Mouse (Mus musculus): ENCODE measurements around the gene Rnf215. TPM values are rescaled to one million over a fixed set of nuclear protein-coding genes. Genes with fewer than 3 reads are reported as not detected.
"Not testable (repeated sequence)": the region's sequence is repeated elsewhere in the genome, so short reads cannot be mapped to it uniquely, and the experiment has no call there.

Rnf215 gene
- polyA plus RNA-seq, 1 experiment from 2014 or later, result 23.3 TPM

DNA sequence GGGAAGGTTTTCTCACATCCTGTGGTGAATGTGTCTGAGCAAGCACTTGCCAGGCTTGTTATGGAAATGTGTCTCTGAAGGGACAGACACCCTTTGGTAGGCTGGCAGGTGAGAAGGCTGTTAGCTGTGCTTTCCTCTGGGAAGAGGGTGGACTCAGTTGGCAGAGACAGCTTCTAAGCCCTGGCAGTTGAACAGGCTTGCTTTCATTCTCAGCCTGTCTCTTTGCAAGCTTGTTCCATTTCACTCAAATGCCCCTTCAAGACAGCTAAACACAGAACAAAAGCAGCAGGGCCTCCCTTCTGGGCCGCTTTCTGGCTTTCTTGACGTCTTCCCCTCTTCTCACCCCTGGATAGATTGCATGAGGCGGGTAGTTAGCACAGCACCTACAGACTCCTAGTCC, 35.6 kb upstream of the Rnf215 start:
- Histone ChIP-seq H3K4me1 (peaks cover 22% of the 10 kb centered on the region), H3K27me3 (ENCODE audit: low read depth, poor library complexity, severe bottlenecking) (no peaks in the 10 kb centered on the region), H3K4me3 (no peak overlapping the region), H3K9me3 (replicated peaks) (no peaks in the 10 kb centered on the region), H3K36me3 (no peaks in the 10 kb centered on the region), H3K27ac (no peak overlapping the region)
- 62% methylated on average over 3 of the region's 3 CpGs for WGBS
- DNase-seq (ENCODE audit: low spot score), result no peak

DNA sequence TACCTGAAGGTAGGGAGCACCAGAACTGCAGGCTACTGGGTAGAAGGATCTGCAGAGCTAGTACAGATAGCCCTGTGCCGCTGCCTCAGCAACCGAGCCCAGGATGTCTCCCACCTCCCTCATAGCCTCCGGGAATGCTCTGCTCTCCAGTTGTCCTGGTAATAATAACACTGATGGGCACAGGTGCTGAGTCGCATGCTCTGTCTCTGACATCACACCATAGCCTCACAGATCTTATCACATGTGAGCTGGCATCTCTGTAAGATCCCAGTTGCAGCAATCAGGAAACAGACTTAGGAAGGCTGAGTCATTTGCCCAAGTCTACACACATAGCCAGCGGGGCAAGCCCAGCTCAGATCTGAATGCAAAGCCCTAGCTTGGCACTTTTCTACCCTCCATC, 33.2 kb upstream of the Rnf215 start:
- no peak for DNase-seq (ENCODE audit: low spot score)
- Histone ChIP-seq H3K36me3 (no peaks in the 10 kb centered on the region), H3K27ac (no peak overlapping the region), H3K9me3 (replicated peaks) (no peaks in the 10 kb centered on the region), H3K27me3 (ENCODE audit: low read depth, poor library complexity, severe bottlenecking) (no peaks in the 10 kb centered on the region), H3K4me1 (peaks cover 8% of the 10 kb centered on the region), H3K4me3 (no peak overlapping the region)
- WGBS, result 88% methylated on average over 5 of the region's 5 CpGs

GRCm38 (mm10) chr11:4103522-4103921, 31.5 kb upstream of the Rnf215 start:
- H3K36me3 ChIP-seq, result no peaks in the 10 kb centered on the region
- whole genome bisulfite sequencing, result 86% methylated on average over 14 of the region's 14 CpGs
- no peak for DNase-seq (ENCODE audit: low spot score)

DNA sequence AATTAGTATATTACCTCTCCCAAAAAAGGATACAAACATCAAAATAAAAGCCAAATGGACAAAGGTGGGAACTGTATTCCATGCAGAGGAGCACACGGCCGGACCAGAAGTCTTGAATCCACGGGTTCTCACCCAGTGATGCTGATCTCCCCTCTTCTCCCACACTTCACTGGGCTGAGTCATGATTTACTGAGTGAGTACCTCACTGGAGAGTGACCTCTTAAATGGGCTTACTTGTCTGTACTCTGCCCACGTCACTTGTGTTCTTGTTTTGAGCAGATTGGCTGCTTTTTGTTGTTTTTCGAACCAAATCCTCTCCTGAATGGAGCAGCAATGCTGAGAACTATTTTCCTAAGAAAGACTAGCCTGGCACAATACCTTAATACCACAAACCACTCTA, 30.0 kb upstream of the Rnf215 start:
- H3K36me3 ChIP-seq, result no peaks in the 10 kb centered on the region
- no peak overlapping the region for H3K4me3 ChIP-seq
- no peaks in the 10 kb centered on the region for H3K9me3 ChIP-seq (replicated peaks)
- no peak for DNase-seq (ENCODE audit: low spot score)
- 80% methylated on average over 5 of the region's 5 CpGs for WGBS
- no peak overlapping the region for H3K27ac ChIP-seq
- H3K4me1 ChIP-seq, result 0 out of 2 replicates have a peak, but pooled peaks cover 4% of the 10 kb centered on the region
- no peaks in the 10 kb centered on the region for H3K27me3 ChIP-seq (ENCODE audit: low read depth, poor library complexity, severe bottlenecking)

More at GRCm38 (mm10) chr11:4103522-4103921, 31.5 kb upstream of the Rnf215 start:
- Histone ChIP-seq H3K4me1 (no peaks in the 10 kb centered on the region), H3K9me3 (replicated peaks) (no peaks in the 10 kb centered on the region), H3K27me3 (ENCODE audit: low read depth, poor library complexity, severe bottlenecking) (no peaks in the 10 kb centered on the region), H3K4me3 (no peak overlapping the region), H3K27ac (no peak overlapping the region)

GRCm38 (mm10) chr11:4105444-4105843, 29.6 kb upstream of the Rnf215 start:
- 50% methylated on average over 6 of the region's 6 CpGs for WGBS
- Histone ChIP-seq H3K4me1 (0 out of 2 replicates have a peak, but pooled peaks cover 4% of the 10 kb centered on the region), H3K36me3 (no peaks in the 10 kb centered on the region), H3K9me3 (replicated peaks) (no peaks in the 10 kb centered on the region), H3K27me3 (ENCODE audit: low read depth, poor library complexity, severe bottlenecking) (no peaks in the 10 kb centered on the region), H3K27ac (no peak overlapping the region), H3K4me3 (no peak overlapping the region)
- no peak for DNase-seq (ENCODE audit: low spot score)

DNA sequence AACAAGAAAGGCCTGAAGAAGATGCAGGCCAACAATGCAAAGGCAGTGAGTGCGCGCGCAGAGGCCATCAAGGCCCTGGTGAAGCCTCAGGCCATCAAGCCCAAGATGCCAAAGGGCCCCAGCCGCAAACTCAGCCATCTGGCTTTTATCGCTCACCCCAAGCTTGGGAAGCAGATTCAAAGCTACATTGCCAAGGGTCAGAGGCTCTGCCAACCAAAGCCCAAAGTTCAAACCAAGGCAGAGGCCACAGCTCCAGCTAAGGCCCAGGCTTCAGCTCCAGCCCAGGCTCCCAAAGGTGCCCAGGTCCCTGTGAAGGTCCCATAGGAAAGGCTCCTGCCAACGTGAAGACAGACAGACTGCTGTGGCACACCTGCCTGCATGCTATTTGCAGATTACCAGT, 27.1 kb upstream of the Rnf215 start:
- not testable (repeated sequence) for H3K27me3 ChIP-seq (ENCODE audit: low read depth, poor library complexity, severe bottlenecking); H3K9me3 ChIP-seq (replicated peaks); H3K4me3 ChIP-seq; H3K27ac ChIP-seq; H3K4me1 ChIP-seq; H3K36me3 ChIP-seq; DNase-seq (ENCODE audit: low spot score)
- WGBS, result 92% methylated on average over 6 of the region's 6 CpGs

GRCm38 (mm10) chr11:4108691-4109090, 26.3 kb upstream of the Rnf215 start:
- Histone ChIP-seq H3K27me3 (ENCODE audit: low read depth, poor library complexity, severe bottlenecking) (no peaks in the 10 kb centered on the region), H3K36me3 (no peaks in the 10 kb centered on the region)
- 77% methylated on average over 7 of the region's 7 CpGs for WGBS

DNA sequence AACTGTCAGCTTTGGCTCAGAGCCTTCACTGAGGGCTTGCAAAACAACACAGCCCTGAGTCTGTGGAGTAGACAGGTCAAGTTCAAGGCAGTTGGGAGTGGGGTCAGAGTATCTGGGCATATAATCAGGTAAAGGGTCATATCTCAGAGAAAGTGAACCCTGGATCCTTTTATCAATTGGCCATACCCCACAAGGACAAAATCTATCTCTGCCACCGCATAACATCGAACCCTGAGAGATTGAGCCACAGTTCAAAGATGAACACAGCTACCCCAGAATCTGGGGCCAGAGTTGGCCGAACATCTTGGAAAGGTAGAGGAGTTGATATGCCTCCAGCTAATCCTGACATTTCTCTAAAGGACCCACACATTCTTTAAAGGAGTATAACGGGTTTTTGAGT, 23.0 kb upstream of the Rnf215 start:
- Histone ChIP-seq H3K4me1 (0 out of 2 replicates have a peak, but pooled peaks cover 4% of the 10 kb centered on the region), H3K36me3 (no peaks in the 10 kb centered on the region), H3K27ac (no peak overlapping the region), H3K9me3 (replicated peaks) (no peaks in the 10 kb centered on the region), H3K27me3 (ENCODE audit: low read depth, poor library complexity, severe bottlenecking) (peaks cover 8% of the 10 kb centered on the region), H3K4me3 (no peak overlapping the region)
- 90% methylated on average over 4 of the region's 4 CpGs for WGBS
- no peak for DNase-seq (ENCODE audit: low spot score)

More at GRCm38 (mm10) chr11:4108691-4109090, 26.3 kb upstream of the Rnf215 start:
- Histone ChIP-seq H3K4me1 (0 out of 2 replicates have a peak, but pooled peaks cover 4% of the 10 kb centered on the region), H3K4me3 (no peak overlapping the region), H3K27ac (no peak overlapping the region), H3K9me3 (replicated peaks) (no peaks in the 10 kb centered on the region)
- no peak for DNase-seq (ENCODE audit: low spot score)

DNA sequence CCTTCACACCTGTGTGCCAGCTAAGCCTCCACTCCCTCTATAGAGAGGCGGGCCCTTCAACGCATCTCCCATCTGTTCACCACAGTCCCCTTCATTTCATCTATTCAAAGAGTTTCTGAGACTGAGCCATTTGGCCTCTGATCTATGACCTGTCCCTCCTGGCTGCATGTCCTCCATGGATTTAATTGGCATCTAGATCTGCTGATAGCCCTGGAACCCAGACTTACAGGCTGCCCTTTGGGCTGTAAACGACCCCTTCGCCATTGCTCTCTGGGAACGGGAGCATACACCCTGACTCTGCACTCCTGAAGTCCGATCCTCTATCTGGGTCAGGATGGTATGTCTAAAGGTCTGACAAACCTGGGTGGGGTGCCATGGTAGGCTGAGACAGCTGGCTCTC, 22.1 kb upstream of the Rnf215 start:
- WGBS, result 68% methylated on average over 6 of the region's 6 CpGs
- no peak overlapping the region for H3K4me3 ChIP-seq

DNA sequence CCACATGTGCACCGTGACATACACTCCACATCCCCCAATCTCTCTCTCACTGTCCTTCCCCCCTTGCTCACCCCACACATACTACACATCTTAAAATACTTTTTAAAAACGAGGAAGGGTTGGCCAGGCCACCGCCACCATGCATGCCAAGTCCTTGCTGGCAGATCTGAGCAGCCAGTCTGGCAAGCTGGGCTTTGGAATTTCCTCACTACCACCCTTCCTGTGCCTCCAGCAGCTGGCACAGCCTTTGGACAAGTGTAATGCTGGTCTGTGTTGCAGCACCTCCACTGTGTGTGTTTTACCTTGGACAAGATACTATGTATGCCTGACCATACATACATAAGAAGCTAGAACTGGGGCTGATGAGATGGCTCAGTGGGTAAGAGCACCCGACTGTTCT, 21.5 kb upstream of the Rnf215 start:
- Histone ChIP-seq H3K27me3 (ENCODE audit: low read depth, poor library complexity, severe bottlenecking) (peaks cover 23% of the 10 kb centered on the region), H3K4me1 (peaks cover 13% of the 10 kb centered on the region), H3K4me3 (no peak overlapping the region), H3K9me3 (replicated peaks) (no peaks in the 10 kb centered on the region), H3K27ac (no peak overlapping the region), H3K36me3 (no peaks in the 10 kb centered on the region)
- DNase-seq (ENCODE audit: low spot score), result no peak
- 86% methylated on average over 4 of the region's 4 CpGs for WGBS

More for the DNA sequence above, 22.1 kb upstream of the Rnf215 start:
- no peak for DNase-seq (ENCODE audit: low spot score)
- H3K27ac ChIP-seq, result no peak overlapping the region
- H3K36me3 ChIP-seq, result no peaks in the 10 kb centered on the region
- H3K27me3 ChIP-seq (ENCODE audit: low read depth, poor library complexity, severe bottlenecking), result peaks cover 16% of the 10 kb centered on the region
- H3K9me3 ChIP-seq (replicated peaks), result no peaks in the 10 kb centered on the region
- H3K4me1 ChIP-seq, result peaks cover 7% of the 10 kb centered on the region

DNA sequence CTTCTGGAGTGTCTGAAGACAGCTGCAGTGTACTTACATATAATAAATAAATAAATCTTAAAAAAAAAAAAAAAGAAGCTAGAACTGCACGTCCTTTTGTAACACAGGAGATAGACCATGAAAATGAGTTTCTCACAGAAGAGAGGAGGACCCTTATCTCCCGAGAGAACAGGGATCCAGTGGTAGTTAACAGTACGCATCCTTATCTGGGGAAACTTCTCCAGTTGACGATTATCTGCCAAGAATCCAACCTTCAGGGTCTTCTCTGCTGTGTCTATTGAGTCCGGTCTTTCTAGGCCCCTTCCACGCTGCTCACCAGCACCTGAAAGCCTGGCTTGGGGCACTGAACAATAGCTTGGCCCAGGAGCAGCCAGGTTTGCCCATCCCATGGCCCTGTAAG, 21.0 kb upstream of the Rnf215 start:
- no peak for DNase-seq (ENCODE audit: low spot score)
- Histone ChIP-seq H3K27me3 (ENCODE audit: low read depth, poor library complexity, severe bottlenecking) (peaks cover 27% of the 10 kb centered on the region), H3K4me1 (peaks cover 16% of the 10 kb centered on the region), H3K36me3 (no peaks in the 10 kb centered on the region), H3K4me3 (no peak overlapping the region), H3K9me3 (replicated peaks) (no peaks in the 10 kb centered on the region), H3K27ac (no peak overlapping the region)
- 86% methylated on average over 6 of the region's 6 CpGs for WGBS

DNA sequence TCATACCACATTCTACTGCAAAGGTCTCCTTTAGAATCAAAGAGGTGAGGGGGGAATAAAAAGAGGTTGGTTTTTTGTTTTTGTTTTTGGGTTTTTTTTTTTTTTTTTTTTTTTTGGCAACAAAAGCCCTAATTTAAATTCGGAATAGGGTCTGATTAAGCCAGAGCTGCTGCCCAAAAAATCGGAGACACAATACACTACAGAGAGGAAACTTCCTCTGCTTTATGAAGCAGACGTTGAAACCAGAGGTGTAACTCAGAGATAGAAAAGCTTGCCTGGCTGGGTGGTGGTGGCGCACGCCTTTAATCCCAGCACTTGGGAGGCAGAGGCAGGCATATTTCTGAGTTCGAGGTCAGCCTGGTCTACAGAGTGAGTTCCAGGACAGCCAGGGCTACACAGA, 20.5 kb upstream of the Rnf215 start:
- not testable (repeated sequence) for DNase-seq (ENCODE audit: low spot score); H3K9me3 ChIP-seq (replicated peaks); H3K36me3 ChIP-seq; H3K4me3 ChIP-seq; H3K27ac ChIP-seq
- peaks cover 32% of the 10 kb centered on the region for H3K27me3 ChIP-seq (ENCODE audit: low read depth, poor library complexity, severe bottlenecking)
- WGBS, result 88% methylated on average over 6 of the region's 6 CpGs
- peaks cover 14% of the 10 kb centered on the region for H3K4me1 ChIP-seq

GRCm38 (mm10) chr11:4115407-4115806, 19.6 kb upstream of the Rnf215 start:
- 88% methylated on average over 4 of the region's 4 CpGs for WGBS
- no peaks in the 10 kb centered on the region for H3K36me3 ChIP-seq
- no peak for DNase-seq (ENCODE audit: low spot score)
- H3K27me3 ChIP-seq (ENCODE audit: low read depth, poor library complexity, severe bottlenecking), result peaks cover 41% of the 10 kb centered on the region
- no peak overlapping the region for H3K4me3 ChIP-seq
- H3K27ac ChIP-seq, result no peak overlapping the region
- peaks cover 14% of the 10 kb centered on the region for H3K4me1 ChIP-seq
- H3K9me3 ChIP-seq (replicated peaks), result no peaks in the 10 kb centered on the region

DNA sequence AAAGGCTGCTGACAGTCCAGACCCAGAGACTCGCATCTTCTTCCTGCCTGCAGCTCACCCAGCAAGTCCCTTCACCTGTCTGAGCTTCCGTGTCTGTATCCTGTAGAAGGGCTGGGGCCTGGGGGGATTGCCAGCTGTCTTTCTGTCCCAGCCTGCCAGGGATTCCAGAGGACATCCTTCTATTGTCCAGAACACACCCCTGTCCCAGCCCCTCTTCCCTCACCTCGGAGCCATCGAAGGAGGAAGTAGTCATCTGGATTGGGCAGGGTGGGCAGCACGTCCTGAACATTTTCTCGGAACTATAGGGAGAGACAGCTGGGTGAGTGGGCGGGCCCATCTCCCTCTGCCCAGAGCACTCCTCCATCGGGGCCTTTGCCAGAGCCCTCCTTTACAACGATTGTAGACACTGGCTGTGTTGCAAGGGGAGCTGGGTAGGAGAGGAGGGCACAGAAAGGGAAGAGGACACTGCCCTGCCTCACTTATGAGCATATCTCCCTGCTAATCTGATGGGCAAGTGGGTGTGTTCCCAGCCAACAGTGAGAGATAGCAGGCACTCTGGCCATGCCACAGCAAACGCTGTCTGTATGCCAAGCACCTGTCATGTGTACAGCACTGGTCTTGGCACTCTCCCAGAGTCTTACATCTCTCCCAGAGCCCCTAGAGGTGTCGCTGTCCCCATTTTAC, 18.4 kb upstream of the Rnf215 start:
- WGBS, result 66% methylated on average over 11 of the region's 11 CpGs
- H3K4me3 ChIP-seq, result no peak overlapping the region
- H3K36me3 ChIP-seq, result no peaks in the 10 kb centered on the region
- no peaks in the 10 kb centered on the region for H3K9me3 ChIP-seq (replicated peaks)
- DNase-seq (ENCODE audit: low spot score), result no peak
- no peak overlapping the region for H3K27ac ChIP-seq
- peaks cover 47% of the 10 kb centered on the region for H3K27me3 ChIP-seq (ENCODE audit: low read depth, poor library complexity, severe bottlenecking)
- peaks cover 14% of the 10 kb centered on the region for H3K4me1 ChIP-seq

Data from limb, embryonic 10.5 days (tissue).